Mouse (Mus musculus) heart, postnatal 10 days (tissue): ENCODE data around the gene Mroh7. TPM values are rescaled to one million over a fixed set of nuclear protein-coding genes. Genes with fewer than 3 reads are reported as not detected.
"Not testable (repeated sequence)": the region's sequence is repeated elsewhere in the genome, so short reads cannot be mapped to it uniquely, and the experiment has no call there.

Source experiments
- DNase-seq, 2 experiments: peaks; one replicate each; pipeline ENCODE4 v3.0.0; 2021
- intact Hi-C: fragments of 180-260 bp; cut with DNase I; formaldehyde crosslinking; loops from one replicate; pipeline ENCODE4 v1.15.1; 2025
- total RNA-seq, 2 experiments: library from RNA; stranded (reverse); gene quantifications; 2 replicates each; pipeline ENCODE4 v1.2.3; 2021

Gene Mroh7
- under 1 TPM; 0.29 to 0.60 TPM for total RNA-seq

DNA sequence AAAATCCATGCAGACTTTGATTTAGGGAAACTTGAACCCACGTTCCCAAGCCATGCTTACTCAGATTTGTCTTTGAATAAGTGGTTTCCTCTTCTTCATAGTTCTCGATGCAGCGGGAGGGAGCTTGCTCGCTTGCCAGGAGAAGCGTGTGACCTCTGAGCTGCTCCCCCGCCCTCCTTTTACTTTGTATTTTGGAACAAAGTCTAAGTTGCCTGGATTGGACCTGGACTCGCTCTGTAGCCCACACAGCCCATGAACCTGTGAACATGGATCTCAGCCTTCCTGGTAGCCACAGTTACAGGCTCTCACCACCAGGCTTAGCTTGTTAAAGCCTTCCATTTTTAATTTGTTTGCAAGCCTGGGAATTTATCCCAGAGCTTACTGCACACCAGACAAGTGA, at the start of gene Mroh7:
Mroh7 (minus strand) TSS at position 112 of the 400 bp plus-strand sequence.
- intact Hi-C loops, result no loop called here
- no peak for DNase-seq

DNA sequence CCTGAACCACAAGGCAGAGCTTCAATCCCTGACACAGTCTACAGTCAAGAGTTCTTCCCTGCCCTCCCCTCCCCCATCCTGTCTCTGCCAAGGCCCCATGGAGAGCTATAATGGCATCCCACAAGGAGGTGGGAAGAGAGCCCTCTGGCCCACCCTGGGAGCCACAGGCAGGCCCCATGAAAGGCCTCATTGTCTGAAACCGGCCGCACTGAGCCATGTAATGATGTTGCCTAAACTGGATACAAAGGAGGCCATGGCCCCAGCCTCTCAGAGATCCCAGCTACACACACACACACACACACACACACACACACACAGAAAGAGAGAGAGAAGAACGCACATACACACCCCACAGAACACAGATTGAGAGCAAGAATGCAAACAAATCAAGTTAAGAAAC, 49.3 kb upstream of the Mroh7 start:
- intact Hi-C loops, result no loop called here
- no peak for DNase-seq

DNA sequence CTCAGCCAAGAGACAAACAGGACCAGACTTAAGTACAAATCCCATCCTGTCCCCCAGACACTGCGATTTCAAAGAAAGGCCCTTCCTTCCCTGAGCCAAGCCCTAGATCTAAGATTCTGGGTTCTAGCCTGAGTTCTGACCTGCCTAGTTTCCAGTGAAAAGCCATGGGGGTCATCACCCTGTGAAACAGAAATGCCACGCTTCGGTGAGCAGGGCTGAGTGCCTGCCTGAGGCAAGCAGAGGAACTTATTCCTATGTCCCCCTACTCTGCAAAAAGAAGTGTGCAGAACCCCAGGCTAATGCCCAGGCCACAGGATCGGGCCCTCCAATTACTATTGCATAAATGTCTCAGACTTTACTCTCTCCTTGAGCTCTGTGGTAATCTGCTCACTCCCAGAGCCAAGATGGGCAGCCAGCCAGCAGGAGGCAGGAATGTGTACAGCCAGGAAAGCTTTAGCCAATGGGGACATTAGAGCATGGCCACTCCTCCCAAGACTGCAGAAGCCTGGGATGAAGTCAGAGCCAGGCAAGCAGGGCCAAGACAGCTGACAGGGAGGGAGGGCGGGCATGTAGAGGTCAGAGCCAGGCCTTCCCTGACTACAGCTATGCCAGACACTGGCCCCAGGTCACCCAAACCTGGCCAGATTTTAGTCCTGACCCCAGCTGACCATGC, 47.5 kb upstream of the Mroh7 start:
- peak; percentile 95 for DNase-seq
- intact Hi-C loops, result no loop called here

DNA sequence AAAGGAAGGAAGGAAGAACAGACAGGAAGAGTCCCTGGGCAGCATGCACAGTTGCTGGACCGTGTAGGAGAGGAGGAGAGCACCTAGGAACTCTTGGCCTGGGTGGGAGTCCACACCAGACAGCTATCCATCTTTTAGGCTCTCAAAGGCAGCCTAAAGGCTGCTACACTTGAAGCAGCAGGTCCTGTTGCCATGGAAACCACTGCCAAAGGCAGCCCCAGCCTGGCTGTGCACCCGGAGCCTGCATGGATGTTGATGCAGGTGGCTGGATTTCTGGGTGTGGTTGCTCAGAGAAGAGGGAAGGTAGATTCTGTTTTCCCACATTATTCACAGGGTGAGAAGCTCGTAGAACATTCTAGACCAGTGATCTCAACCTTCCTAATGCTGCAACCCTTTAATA, 46.3 kb upstream of the Mroh7 start:
- intact Hi-C loops, result no loop called here
- no peak for DNase-seq

DNA sequence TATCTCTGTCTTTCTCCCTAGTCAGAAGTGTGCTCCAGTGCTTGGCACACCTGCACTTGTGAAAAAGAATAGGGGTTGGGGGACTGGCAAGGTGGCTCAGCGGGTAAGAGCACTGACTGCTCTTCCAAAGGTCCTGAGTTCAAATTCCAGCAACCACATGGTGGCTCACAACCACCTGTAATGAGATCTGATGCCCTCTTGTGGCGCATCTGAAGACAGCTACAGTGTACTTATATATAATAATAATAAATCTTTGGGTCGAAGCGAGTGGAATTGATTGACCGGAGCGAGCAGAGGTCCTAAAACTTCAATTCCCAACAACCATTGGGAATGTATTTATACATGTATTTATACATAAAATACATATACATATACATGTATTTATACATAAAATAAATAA, 45.0 kb upstream of the Mroh7 start:
- intact Hi-C loops, DNase-seq: not testable (repeated sequence)

DNA sequence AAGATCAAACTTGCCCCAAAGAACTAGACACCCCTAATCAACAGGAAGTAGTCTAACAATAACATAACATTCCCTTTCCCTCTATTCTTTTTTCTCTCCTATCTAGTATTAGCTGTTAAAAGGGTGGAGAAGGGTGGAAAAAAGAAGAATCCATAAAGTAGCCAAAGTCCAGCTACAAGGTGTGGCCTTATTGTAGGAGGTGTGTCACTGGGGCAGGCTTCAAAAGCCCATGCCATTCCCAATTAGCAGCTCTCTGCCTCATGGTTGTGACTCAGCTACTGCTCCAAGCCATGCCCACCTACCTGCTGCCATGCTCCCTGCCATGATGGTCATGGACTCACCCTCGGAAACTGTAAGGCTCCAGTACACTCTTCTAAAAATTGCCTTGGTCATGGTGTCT, 41.8 kb upstream of the Mroh7 start:
- DNase-seq, result no peak
- intact Hi-C loops, result no loop called here

DNA sequence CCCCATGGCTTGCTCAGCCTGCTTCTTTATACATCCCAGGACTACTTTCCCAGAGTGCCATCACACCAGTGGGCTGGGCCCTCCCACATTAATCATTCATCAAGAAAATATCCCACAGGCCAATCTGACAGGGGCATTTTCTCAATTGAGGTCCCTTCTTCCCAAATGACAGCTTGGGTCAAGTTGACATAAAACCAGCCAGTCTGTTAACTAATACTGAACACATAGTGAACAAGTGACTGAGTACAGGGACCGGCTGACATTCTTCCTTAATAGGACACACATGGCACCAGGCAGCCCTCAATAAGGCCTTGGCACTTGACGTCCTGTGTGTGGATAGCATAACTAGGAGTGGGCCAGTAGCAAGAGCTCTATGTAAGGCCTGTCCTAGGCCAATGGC, 38.6 kb upstream of the Mroh7 start:
- DNase-seq, result no peak
- intact Hi-C loops, result no loop called here

DNA sequence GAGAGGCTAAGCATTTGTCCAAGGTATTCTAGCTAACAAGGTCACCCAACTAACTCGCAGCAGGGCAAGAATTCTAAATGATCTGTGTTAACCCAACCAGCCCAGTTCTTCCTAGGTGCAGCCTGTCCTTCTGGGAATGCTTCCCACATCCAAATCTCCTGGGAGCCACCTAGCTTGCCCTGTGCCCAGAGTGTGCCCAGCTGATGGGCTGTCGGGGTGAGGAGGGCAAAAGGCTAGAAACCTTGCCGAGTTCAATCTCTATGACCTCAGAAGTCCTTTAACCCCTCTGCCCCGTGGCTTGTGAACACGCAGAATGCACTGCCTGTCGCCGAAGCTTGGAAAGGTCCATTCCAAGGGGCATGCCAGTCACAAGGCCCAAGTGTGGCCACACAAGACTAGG, 33.4 kb upstream of the Mroh7 start:
- intact Hi-C loops, result no loop called here
- no peak for DNase-seq

DNA sequence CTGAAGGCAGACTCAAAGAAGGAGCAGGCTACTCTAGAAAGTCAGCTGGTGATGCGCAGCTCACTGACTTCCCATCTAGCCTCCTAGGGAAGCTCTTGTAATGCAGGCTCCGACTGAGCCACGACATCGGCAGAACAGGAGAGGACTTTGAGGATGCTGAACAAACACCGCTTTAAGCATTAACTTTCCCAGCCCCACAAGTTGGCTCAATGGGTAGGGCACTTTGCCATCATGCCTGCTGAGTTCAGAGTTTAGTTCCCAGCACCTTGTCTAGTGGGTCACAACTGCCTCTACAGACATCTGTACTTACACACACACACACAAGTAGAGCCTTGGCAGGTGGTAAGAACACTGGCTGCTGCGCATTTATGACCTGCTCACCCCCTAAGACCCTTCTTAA, 21.0 kb upstream of the Mroh7 start:
- no peak for DNase-seq
- intact Hi-C loops, result no loop called here

DNA sequence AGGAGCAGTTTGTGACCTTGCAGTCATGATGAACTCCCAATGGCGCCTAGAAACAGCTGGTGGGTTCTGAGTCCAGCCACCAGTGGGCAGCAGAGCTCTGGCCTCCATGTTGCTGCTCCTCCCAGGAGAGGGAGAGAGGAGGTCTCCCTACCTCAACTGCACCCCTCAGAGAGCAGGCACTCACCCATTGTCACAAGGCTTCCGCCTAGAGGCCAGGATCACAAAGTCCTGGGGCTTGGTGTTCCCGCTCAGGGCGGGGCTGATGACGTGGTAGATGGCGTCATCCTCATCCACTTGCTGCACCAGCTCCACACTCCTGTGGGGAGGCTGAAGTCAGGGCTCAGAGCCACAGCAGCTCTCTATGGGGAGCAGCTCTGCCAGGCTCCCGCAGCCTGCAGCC, 19.0 kb upstream of the Mroh7 start:
- intact Hi-C loops, result loop anchor here (2.0 kb wide), 1 partner anchor 415 kb away; no protein-coding TSS in a partner anchor
- DNase-seq, result peak; percentile 65 to 75

DNA sequence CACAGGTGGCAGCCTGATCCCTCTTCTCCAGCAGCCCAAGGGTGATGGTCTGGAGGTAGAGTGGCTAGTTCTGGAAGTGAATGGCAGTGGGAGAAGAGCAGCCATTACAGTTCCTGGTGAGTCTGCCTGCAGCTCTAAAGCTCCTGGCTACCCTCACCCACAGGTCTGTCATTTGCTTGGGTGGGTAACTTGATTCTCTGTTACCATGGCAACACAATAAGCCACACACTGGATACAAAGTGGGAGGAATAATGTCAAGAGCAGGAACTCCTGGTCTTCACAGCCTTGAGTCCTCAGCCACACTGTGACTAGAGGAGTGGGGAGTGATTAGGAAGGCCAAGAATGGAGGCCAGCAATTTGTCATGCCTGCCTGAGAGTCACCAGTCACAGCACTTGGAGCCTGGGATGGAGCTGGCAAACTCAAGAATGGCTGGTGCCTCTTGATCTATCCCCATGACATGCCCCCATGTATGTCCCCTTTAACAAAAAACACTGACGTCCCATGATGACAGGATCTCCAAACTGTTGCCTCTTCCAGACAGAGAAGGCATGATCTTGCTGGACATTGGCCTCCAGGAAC, 16.4 kb upstream of the Mroh7 start:
- no peak for DNase-seq
- intact Hi-C loops, result no loop called here

DNA sequence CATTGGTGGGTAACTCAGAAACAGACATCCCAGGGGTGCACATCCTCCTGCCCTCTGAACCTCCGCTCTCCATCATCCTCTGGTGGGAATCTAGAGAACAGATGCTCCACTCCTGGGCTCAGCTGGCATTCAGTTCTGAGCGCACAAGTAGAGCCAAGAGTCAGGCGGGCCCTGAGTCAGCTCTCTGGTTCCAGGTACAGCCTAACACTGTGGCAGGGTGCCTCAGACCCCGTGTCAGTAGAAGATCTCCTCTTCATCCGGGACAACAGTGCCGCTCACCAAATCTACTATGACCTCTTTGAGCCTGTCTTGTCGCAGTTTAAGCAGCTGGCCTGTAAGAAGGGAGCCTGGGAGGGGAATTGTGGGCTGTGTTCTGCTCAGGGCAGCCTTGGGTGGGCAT, 15.1 kb upstream of the Mroh7 start:
- intact Hi-C loops, result no loop called here
- peak in 1 of 2 experiments; percentile 16 for DNase-seq

DNA sequence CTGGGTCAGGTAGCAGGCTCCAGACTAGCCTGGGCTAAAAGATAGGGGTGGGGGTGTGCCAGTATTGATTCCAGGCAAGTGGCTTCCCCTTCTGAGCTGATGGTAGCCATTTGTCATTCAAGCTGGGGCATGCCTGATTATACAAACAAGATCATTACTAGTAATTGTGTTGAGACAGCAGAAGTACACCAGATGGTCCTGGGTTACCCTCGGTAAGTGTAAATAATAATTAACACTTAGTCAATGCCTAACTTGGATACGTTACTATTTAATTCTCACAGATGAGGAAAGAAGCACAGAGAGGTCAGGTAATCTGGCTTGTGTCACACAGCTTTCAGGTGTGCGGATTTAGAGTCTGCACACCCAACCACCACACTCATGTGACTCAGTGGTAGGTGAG, 7.2 kb upstream of the Mroh7 start:
- no peak for DNase-seq
- intact Hi-C loops, result no loop called here

DNA sequence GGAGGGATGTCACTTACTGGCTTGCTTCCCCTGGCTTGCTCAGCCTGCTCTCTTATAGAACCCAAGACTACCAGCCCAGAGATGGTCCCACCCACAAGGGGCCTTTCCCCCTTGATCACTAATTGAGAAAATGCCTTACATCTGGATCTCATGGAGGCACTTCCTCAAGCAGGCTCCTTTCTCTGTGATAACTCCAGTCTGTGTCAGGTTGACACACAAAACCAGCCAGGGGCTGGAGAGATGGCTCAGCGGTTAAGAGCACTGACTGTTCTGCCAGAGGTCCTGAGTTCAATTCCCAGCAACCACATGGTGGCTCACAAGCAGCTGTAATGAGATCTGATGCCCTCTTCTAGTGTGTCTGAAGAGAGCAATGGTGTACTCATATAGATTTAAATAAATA, 6.2 kb upstream of the Mroh7 start:
- DNase-seq, intact Hi-C loops: not testable (repeated sequence)

DNA sequence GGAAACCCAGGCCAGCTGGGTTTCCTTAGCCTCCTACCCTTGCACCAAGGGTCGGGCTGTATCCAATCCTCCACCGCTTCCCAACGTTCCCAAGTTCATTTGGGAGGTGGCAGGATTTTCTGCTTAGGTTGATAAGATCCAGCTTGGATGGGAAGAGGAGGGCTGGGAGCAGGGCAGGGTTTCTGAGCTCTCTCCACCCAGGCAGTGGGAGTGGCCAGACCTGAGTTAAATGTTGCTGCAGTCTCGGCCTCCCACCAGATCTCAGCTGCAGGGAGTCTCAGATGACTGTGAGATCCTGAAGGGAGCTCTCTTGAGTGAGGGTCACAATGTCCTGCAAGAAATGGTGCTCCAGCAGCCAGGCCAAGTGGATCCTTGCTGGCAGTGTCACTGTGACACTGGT, 2.9 kb upstream of the Mroh7 start, which contains the start of gene Fam151a:
Fam151a (plus strand) TSS at position 254 of the 400 bp plus-strand sequence.
- no peak for DNase-seq
- intact Hi-C loops, result no loop called here

DNA sequence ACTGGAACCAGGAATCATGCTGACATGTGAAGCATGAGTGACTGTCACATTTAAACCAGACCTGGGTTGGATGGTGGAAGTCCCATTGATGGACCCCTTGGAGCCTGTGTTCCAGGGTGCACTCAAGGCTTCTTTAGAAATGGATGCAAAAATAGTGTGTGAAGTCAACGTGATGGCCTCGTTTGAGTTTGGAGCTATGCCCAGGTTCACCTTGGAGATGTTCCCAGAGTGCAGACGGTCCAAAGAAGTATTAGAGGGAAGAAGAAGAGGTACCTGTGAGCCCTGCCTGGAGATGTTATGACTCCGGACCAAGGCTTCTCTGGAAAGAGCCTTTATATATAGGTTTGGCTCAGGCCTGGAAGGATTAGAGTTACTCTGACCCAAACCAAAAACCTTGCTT, 10.1 kb downstream of the Mroh7 start:
- DNase-seq, result no peak
- intact Hi-C loops, result no loop called here

DNA sequence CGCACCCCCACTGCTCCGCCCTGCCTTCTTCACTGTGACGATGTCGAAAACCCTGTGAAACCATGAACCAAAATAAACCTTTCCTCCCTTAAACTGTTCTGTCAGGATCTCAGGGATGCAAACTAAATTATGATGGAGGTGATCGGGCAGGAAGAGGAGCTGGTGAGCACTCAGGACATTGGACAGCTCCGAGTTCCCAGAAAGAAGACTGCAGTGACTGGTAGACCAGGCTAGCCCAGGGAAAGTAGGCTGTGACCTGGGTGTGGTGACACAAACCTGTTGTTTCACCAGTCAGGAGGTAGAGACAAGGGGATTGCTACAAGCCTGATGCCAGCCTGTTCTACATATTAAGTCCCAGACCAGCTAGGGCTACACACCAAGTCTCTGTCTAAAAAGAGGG, 17.1 kb downstream of the Mroh7 start:
- DNase-seq, result no peak
- intact Hi-C loops, result no loop called here

DNA sequence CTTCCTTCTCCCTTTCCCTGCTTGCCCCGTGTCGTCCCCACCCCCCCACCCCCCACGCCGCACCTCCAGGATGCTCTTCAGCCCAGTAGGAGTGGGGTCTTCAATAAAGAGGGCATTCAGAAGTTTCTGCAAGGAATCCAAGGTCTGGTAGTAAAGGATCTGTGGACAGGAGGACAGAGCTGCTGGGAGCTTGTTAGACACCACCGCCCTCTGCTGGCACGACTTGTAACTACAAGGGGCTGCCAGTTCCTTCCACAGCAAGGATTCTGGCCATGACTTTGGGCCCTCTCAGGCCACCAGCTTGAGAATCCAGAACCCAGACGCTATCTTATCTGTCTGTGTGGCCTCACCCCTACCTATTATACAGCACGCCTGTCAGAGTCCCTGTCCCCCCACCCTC, 22.3 kb downstream of the Mroh7 start:
- DNase-seq, result peak; percentile 76 to 89
- intact Hi-C loops, result loop anchor here (1.0 to 5.0 kb wide), 3 partner anchors 77 to 454 kb away; no protein-coding TSS in a partner anchor

DNA sequence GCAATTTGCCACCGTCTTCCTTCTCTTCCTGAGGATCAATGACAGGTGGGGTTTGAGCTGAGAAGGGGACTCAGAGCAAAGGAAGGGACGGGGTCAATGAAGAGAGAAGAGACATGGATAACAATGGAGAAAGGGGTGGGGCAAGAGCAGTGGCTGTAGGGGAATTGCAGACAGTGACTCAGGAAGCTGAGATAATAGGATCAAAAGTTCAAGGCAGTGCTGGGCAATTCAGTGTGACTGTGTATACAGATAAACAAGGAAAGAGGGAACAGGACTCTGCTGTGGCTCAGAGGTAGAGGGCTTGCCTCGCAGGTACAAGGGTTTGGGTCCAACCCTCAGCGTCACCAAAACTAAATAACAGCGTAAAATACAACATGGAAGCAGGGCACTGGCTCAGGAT, 22.8 kb downstream of the Mroh7 start:
- no peak for DNase-seq
- intact Hi-C loops, result loop anchor here (1.0 to 5.0 kb wide), 3 partner anchors 77 to 454 kb away; no protein-coding TSS in a partner anchor

DNA sequence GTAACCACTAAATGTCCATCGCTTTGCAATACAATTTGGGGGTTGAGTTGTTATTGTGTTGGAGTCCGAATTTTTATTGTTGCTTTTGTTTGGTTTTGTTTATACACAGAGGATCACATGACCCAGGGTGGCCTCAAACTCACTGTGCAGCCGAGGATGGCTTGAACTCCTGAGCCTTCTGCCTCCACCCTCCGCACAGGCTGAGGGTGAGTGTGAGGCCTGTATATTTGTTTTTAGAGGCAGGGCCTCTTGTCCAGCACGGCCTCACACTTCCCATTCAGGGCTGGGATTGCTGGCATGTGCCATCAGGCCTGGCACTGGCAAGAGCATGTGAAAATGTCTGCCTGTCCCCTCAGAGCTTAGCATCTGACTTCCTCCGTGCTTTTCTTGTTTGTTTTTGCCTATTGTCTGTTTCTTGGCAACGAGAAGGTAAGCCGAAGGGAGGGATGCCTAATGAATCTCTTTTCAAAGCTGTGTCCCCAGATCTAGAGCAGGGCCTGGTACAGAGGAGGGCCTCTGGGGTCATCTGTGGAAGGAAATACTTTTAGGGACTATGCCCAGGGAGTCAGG, 25.5 kb downstream of the Mroh7 start:
- intact Hi-C loops, result loop anchor here (5.0 kb wide), 1 partner anchor 457 kb away; no protein-coding TSS in a partner anchor
- DNase-seq, result no peak

DNA sequence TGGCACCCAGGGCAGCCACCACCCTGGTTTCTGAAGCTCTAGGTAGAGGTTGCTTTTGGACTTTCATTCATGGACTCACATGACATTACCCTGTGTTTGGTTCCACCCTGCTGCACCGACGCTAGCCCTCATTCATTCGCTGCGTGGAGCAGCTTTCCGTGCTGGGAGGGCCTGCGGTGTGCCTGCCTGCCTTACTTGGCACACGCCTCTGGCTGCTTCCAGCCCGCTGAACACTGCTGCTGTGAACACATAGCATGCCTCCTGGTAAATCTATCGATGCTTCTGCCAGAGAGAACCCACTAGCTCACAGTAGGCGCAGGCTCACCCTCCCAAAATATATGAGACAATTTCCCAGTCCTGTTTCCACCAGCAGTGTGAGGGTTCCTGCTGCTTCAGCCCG, 26.3 kb downstream of the Mroh7 start:
- intact Hi-C loops, result no loop called here
- no peak for DNase-seq

DNA sequence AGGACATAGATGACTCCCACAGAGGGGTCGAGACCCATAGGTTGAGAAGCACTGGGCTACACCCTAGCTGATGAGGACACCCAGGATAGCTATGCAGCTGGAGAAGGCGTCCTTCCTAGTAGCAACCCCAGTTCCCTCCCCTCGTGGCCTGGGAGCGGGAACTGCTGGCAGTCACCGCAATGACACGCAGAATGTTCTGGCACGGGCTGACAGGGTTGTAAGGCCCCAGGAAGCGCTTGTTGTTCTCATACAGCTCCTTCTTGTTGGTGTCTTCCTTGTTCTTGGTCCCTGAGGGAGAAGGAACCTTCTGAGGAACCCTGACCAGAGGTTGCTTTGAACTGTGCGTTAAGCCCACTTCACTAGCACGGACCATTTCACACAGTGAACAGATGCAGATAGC, 26.8 kb downstream of the Mroh7 start:
- intact Hi-C loops, result no loop called here
- no peak for DNase-seq
